Mouse (Mus musculus) common myeloid progenitor, adult 5-6 weeks (primary cell): Measurements from ENCODE around the gene Ncapg2. TPM values are rescaled to one million over a fixed set of nuclear protein-coding genes. Genes with fewer than 3 reads are reported as not detected.
A peak's percentile ranks its signal among the peaks of the same experiment; 100 is the strongest.

Source experiments
- ATAC-seq: replicated peaks from 2 replicates; pipeline ENCODE4 v1.8.0; 2016; ENCODE audit warnings: low read depth, mild to moderate bottlenecking, moderate TSS enrichment, inconsistent platforms; ENCODE audit not compliant: poor library complexity, severe bottlenecking
- total RNA-seq: library from RNA; stranded (forward); fragments of 200-1000, 187-1606 nt; gene quantifications from 2 replicates; pipeline ENCODE4 v1.2.3, GENCODE M21; 2017

Gene Ncapg2
- 164 and 172 TPM in 2 replicates for total RNA-seq

- ATAC-seq: peak; percentile 97
Measured at GRCm38 (mm10) chr12:116405045-116405835, at the start of gene Ncapg2. Gene Ncapg2, plus strand, starts transcription at chr12:116405402.

DNA sequence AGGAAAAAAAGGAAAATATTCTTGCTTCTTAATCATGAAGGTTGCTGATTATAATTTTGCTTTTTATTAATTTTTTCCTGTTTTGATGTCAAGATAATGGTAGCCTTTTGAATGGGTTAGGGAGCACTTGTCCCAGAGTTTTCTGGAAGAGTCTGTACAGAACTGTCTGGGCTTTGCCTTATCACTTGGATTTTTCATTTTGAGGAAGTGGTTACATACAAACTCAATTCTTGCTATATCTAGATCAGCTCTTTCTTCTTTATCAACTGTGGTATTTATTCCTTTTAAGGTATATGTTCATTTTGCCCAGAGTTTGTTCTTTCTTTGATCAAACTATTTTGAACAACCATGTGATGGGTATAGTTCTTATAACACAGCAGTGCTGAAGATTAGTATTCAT, 43.1 kb upstream of the Ncapg2 start:
- no peak for ATAC-seq

DNA sequence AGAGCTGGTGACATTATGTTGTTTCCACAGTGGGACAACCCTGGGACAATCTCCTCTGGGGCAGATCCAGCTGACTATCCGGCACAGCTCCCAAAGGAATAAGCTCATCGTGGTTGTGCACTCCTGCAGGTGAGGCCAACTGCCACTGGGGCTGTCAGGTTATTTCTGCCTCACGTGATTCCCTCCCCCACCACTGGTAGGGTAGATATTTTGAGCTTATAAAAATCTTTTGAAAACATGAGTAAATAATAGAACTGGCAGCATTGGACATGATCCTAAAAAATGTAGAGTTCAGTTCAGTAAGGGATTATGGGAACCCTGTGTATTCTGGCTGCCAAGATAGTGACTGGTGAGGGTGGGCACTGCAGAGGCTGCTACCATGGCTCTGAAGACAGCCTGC, 38.3 kb upstream of the Ncapg2 start:
- no peak for ATAC-seq

GRCm38 (mm10) chr12:116367346-116367745, 37.9 kb upstream of the Ncapg2 start:
- ATAC-seq: no peak

DNA sequence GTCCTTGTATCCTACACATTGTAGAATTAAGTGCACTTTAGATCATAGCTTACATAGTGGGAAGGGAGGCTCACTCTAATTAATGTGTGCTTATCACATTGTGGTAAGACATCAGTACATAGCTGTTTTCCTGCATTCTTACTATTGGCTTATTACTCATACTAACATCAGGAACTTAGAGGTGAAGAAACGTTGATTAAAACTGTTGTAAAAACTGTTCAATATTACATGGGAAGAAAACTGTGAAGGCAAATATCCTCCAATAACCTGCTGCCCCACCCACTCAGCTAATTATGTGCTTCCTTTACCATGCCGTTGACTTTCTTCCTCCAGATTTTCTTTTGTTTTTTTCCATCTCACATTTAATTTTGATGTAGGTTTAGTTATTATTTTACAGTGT, 36.3 kb upstream of the Ncapg2 start:
- no peak for ATAC-seq

- no peak for ATAC-seq
Measured at GRCm38 (mm10) chr12:116383101-116383500, 22.1 kb upstream of the Ncapg2 start.

DNA sequence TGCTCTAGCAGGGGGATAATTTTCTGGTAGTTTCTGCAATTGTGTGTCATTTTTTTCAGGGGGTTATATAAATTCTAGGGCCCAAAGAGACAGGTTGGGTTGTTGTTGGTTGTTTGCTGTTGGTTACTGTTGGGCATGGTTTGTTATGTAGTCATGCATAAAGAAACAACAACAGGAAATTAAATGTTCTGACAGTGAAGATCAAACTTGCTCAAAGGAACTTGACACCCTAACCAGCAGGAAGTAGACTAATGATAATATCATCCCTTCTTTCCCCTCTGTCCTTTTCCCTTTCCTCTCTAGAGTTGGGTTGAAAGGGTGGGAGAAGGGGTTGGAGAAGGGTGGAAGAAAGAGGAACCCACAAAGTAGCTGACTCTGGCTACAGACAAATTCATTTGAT, 21.2 kb upstream of the Ncapg2 start:
- ATAC-seq: no peak

- no peak for ATAC-seq
Measured at GRCm38 (mm10) chr12:116386802-116387201, 18.4 kb upstream of the Ncapg2 start.

GRCm38 (mm10) chr12:116389868-116390267, 15.3 kb upstream of the Ncapg2 start:
- ATAC-seq: no peak

DNA sequence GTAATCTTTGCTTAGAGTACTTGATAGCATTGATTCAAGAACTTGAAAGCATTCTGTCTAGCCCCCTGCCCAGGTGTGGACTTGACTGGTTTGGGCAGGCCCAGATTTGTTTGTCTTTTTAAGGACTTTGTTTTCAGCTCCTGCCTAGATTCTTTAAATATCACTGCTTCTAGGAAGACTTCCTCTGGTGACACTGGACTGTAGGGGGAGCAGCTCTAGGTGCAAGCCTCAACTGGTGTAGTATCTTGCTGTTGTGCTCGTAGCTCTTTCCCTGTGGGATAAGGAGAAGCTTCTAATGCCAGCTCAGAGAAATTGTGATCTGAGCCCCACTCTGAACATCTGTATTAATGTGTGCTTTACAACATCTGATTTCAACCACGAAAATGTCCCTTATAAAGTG, 10.9 kb upstream of the Ncapg2 start:
- no peak for ATAC-seq

GRCm38 (mm10) chr12:116395312-116395711, 9.9 kb upstream of the Ncapg2 start:
- no peak for ATAC-seq

DNA sequence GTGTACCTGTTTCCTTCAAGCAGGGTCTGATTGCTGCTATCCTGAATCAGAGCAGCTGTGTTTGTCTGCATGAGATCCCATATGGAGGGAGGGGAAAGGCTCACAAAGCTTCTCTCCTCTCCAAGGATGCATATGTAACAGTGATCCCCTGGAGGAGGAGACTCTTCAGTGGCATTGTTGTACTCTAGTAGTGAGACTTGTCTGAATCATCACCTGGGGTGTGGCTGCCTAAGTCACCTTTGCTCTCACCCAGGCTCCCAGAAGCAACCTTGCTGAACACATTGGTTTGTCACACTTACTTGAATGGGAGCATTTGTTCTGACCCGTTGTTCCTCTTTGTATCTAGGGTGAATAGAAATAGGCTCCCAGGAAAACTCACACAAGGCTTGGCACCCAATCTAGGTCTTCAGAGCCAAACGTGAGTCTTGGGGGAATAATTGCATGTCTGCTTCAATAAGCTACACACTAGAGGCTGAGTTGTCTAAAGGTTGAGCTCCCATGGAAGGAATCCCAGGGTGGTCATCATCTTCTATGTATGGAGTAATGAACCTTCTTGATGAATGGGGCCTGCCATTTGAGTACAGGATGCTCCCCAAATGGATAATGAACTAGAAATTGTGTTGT, 9.0 kb upstream of the Ncapg2 start:
- no peak for ATAC-seq

GRCm38 (mm10) chr12:116404012-116404679, 1.1 kb upstream of the Ncapg2 start:
- no peak for ATAC-seq

DNA sequence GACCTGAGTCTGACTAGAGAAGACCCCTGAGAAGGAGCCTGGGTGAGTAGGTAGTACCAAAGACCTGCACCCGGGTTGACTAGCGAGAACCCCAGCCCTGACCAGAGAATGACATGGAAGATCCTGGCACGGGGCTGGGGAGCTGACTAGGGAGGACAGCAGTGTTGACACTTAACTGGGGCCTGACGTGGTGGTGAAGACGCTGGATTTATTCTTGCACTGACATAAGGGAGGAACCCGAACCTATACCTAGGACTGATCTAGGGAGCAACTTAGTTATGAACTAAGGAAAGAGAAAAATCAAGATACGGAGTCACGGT, 594 bp downstream of the Ncapg2 start:
- peak; percentile 13; the same call in 1 of the 2 replicates for ATAC-seq

DNA sequence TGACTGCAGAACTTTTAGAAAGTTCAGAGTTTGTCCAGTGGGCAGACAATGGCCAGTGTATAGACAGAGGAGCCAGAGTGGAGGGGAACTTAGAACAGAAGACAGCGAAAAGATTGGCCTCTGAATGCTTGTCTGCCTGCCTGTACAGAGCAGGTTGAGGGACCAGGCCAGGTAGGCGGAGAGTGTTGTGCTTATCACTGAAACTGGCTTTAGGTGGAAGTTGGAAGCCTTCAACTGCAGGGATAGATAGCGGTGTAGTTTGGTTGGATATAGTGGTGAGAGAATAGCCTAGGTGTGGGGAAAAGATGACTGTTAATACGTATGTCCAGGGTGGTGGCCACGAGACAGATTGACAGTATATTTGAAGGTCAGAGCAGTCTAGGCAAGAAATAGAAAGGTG, 2.7 kb downstream of the Ncapg2 start:
- no peak for ATAC-seq

DNA sequence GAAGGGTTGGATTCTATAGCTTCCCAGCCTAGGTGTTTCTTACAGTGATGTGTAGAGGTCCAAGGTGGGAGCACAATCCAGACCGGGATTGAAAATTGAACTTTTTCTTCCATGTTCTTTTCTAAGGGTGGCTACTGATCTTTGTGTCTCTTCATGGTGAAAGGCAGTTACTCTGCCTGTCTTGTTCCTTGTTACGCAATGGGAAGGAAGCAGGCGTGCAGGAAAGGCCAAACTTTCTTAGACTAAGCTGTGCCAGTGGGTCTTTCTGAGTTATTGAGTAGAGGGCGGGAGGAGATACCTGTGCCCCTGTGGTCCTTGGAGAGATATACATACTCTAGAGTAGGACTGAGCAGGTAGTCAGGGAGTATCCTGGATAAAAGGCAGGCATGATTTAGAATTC, 9.7 kb downstream of the Ncapg2 start:
- no peak for ATAC-seq

- no peak for ATAC-seq
Measured at GRCm38 (mm10) chr12:116416514-116416913, 11.3 kb downstream of the Ncapg2 start.

DNA sequence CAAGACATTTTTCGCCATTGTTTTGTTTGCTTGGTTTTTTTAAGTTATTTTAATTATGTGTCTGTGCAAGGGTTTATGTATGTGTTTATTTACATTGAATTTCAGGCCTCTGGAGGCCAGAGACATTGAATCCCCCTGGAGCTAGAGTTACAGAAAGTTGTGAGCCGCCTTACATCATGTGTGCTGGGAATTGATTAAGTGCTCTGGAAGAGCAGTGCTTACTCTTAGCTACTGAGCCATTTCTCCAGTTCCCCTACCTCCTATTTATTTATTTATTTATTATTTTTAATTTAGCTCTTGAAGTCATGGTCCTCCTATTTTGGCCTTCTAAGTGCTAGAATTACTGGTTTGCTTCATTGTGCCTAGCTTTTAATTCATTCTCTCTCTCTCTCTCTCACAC, 16.5 kb downstream of the Ncapg2 start:
- ATAC-seq: no peak

- ATAC-seq: no peak
Measured at GRCm38 (mm10) chr12:116425392-116425791, 20.2 kb downstream of the Ncapg2 start.

DNA sequence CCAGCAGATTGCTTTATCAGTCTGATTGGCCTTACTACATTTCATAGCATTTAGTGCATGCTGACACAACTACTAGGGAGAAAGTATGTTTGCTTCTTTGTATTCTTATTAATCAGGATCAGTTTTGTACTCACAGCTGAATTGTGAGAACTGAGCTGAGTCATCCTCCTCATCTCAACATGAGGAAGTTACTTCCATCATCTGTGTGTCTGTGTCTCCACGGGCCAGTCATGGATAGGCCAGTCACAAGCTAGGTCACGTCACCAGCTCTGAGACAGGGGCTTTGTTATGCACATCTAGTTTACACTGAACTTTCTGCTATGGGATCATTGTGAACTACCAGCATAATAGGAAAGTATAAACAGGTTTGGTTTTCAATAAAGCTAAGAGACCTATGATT, 28.5 kb downstream of the Ncapg2 start:
- peak; percentile 65 for ATAC-seq

GRCm38 (mm10) chr12:116435232-116435631, 30.0 kb downstream of the Ncapg2 start:
- ATAC-seq: peak; percentile 85
